8 mouse cellular contexts compared by ENCODE assay signal in the genomic region with DNA sequence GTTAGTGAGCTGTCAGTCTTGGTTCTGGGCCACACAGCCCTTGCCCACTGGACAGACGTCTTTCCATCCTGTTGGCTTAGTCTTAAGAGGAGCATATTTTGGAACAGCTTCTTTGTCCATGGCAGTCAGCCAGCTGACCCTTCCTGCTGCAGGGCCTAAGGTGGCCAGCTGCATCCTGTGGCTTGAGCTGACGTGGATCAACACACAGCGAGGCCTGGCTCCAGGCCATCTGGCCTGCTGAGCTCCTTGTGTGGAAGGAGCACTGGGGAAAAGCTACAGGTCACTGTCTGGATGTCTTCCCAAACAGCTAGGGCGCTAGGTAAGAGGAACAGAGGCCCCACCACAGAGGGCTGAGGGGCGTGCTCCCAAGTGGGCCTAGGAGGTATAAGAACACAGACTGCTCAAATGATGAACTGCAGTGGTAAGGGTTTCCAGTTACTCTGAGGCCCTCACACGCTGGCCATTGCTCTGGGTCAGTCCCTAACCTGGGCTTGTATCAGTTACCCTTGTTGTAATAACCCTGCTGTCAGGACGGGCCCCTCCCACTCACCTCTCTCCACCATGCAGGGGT.
A peak's percentile ranks its signal among the peaks of the same experiment; 100 is the strongest.
DNase-seq lines count a peak whose midpoint lies in the region; ATAC-seq and TF ChIP-seq lines count a peak whose summit lies in the region.

No protein-coding gene starts in this region.

- H3K9me3 ChIP-seq in intestine, embryonic 15.5 days: no peaks in the 10 kb centered on the region
- H3K9me3 ChIP-seq in liver, postnatal 0 days (ENCODE audit: low read length): no peaks in the 10 kb centered on the region

- H3K4me1 ChIP-seq in intestine, embryonic 15.5 days (replicated peaks): peaks cover 6% of the 10 kb centered on the region; the same call in 1 of the 2 replicates
- no peaks in the 10 kb centered on the region for H3K4me1 ChIP-seq in liver, postnatal 0 days (ENCODE audit: insufficient read depth)

- H3K27ac ChIP-seq in intestine, embryonic 15.5 days: peak overlapping the region; percentile 48; the same call in 1 of the 2 replicates
- no peak overlapping the region for H3K27ac ChIP-seq in liver, postnatal 0 days (ENCODE audit: low read depth)

- H3K4me3 ChIP-seq in intestine, embryonic 15.5 days (replicated peaks): no peak overlapping the region
- no peak overlapping the region for H3K4me3 ChIP-seq in liver, postnatal 0 days (ENCODE audit: low read depth, low read length)

- H3K27me3 ChIP-seq in intestine, embryonic 15.5 days (replicated peaks): no peaks in the 10 kb centered on the region
- H3K27me3 ChIP-seq in liver, postnatal 0 days (ENCODE audit: insufficient read depth, low read length): no peaks in the 10 kb centered on the region

- no peaks in the 10 kb centered on the region for H3K36me3 ChIP-seq in intestine, embryonic 15.5 days
- no peaks in the 10 kb centered on the region for H3K36me3 ChIP-seq in liver, postnatal 0 days (replicated peaks; ENCODE audit: insufficient read depth, low read length)

- peak; percentile 61 for ATAC-seq in intestine, embryonic 15.5 days
- peak; percentile 53 for ATAC-seq in liver, postnatal 0 days
- ATAC-seq in megakaryocyte-erythroid progenitor cell, adult 5-6 weeks (replicated peaks; ENCODE audit: low FRiP score, low TSS enrichment, poor library complexity, severe bottlenecking): no peak

- peak; percentile 57 for TF ChIP-seq EP300 in liver, postnatal 0 days (IDR thresholded peaks at IDR 0.05; ENCODE audit: low read depth)

- TF ChIP-seq CTCF in liver, postnatal 0 days (IDR thresholded peaks at IDR 0.05; ENCODE audit: low read depth): no peak

- no peak overlapping the region for H3K4me2 ChIP-seq in intestine, embryonic 15.5 days (replicated peaks)
- no peak overlapping the region for H3K4me2 ChIP-seq in liver, postnatal 0 days (ENCODE audit: low read depth, low read length)

- no peak overlapping the region for H3K9ac ChIP-seq in intestine, embryonic 15.5 days
- no peak overlapping the region for H3K9ac ChIP-seq in liver, postnatal 0 days (replicated peaks)

- WGBS in intestine, embryonic 15.5 days: 41% methylated on average over 7 of the region's 7 CpGs
- 62% methylated on average over 7 of the region's 7 CpGs for WGBS in liver, postnatal 0 days (ENCODE audit: insufficient replicate concordance)

- peak; percentile 47 for DNase-seq in layer of hippocampus, adult 9-11 months
- no peak for DNase-seq in layer of hippocampus, adult 9-10 months (ENCODE audit: low spot score)
- peak; percentile 45 to 55 for DNase-seq in cerebellum, adult 18-20 months
- DNase-seq in heart, adult 18-20 months: peak; percentile 84 to 94
- peak; percentile 54 for DNase-seq in liver, postnatal 0 days
- peak; percentile 63 for DNase-seq in retina, postnatal 1 day
